Mouse (Mus musculus): Measurements from ENCODE around the gene Rhoh. TPM values are rescaled to one million over a fixed set of nuclear protein-coding genes. Genes with fewer than 3 reads are reported as not detected.

Rhoh gene
- polyA plus RNA-seq, 1 experiment = 0.38 TPM

DNA sequence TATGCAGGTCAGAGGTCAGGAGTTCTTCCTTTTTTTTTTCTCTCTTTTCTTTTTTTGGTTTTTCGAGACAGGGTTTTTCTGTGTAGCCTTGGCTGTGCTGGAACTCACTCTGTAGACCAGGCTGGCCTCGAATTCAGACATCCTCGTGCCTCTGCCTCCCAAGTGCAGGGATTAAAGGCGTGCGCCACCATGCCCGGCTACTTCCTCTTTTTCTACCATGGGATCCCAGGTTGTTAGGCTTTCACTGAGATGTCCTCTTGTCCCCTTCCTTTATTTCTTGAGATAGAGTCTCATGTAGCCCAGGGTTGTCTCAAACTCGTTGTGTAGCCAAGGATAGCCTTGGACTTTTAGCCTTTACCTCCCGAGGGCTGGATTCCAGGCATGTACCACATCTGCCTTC is 14.5 kb upstream of the Rhoh start:
- TF ChIP-seq POLR2A (IDR thresholded peaks at IDR 0.05; ENCODE audit: borderline replicate concordance, extremely low read depth, insufficient read depth, insufficient read length, poor library complexity, severe bottlenecking) (no peak), CTCF (IDR thresholded peaks at IDR 0.05; ENCODE audit: borderline replicate concordance, extremely low read depth, insufficient read depth, insufficient read length) (no peak)
- DNase-seq (ENCODE audit: low read depth) = no peak

DNA sequence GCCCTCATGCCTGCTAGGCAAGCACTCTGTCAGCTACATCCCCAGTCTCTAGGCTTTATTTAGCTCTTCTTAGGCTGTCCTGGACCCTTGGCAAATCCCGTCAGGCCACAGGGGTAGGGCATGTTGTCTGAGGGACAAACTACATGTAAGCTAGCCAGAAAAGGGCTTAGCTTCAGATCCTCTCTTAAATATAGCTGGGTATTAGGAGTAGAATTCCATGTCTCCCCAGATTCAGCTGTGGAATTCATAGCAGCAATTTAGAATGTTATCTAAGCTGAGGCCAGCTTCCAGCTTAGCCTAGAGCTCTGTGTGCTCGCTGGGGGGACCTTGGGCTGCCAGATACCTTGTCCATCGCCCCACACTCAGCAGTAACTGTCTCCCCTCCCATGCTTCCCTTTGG is 14.1 kb upstream of the Rhoh start:
- TF ChIP-seq CTCF (IDR thresholded peaks at IDR 0.05; ENCODE audit: borderline replicate concordance, extremely low read depth, insufficient read depth, insufficient read length) (no peak), POLR2A (IDR thresholded peaks at IDR 0.05; ENCODE audit: borderline replicate concordance, extremely low read depth, insufficient read depth, insufficient read length, poor library complexity, severe bottlenecking) (no peak)
- no peak for DNase-seq (ENCODE audit: low read depth)

DNA sequence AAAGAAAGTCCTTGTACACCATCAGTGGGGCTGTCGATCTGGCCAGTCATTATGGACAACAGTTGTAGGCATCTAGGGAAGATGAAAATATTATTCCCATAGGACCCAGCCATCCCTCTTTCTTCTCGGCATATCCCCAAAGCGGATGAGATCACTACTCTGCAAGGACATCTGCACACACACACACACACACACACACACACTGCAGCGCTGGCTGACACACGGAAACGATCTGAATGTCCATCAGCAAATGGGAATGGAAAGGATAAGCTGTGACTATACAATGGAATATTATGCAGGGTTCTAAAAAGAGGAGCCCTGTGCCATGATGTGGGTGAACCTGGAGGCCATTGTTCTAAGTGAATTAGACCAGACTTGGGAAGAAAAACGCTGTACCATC is 13.4 kb upstream of the Rhoh start:
- no peak for TF ChIP-seq POLR2A (IDR thresholded peaks at IDR 0.05; ENCODE audit: borderline replicate concordance, extremely low read depth, insufficient read depth, insufficient read length, poor library complexity, severe bottlenecking)
- TF ChIP-seq CTCF (IDR thresholded peaks at IDR 0.05; ENCODE audit: borderline replicate concordance, extremely low read depth, insufficient read depth, insufficient read length) = no peak
- no peak for DNase-seq (ENCODE audit: low read depth)

DNA sequence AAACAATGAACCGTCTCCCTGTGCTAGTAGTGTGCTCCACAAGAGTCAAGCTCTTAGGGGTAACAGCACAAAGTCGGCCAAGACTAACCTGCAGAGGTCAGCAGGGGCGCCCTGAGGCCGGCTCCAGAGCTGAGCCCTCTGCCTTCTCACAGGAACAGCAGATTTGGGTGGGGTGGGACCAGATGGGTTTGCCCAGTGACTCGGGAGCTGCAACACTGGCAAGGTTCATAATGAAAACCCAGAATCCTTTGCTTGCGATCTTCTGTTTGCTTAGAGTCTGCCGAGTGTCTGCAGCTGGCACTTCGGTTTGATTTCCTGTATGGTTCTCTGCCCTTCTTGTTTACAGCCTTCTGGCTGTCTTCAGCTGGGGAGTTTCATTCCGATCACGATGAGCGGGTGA is 10.2 kb upstream of the Rhoh start:
- peak; percentile 37 for DNase-seq (ENCODE audit: low read depth)
- TF ChIP-seq POLR2A (IDR thresholded peaks at IDR 0.05; ENCODE audit: borderline replicate concordance, extremely low read depth, insufficient read depth, insufficient read length, poor library complexity, severe bottlenecking) = no peak
- TF ChIP-seq CTCF (IDR thresholded peaks at IDR 0.05; ENCODE audit: borderline replicate concordance, extremely low read depth, insufficient read depth, insufficient read length) = no peak

DNA sequence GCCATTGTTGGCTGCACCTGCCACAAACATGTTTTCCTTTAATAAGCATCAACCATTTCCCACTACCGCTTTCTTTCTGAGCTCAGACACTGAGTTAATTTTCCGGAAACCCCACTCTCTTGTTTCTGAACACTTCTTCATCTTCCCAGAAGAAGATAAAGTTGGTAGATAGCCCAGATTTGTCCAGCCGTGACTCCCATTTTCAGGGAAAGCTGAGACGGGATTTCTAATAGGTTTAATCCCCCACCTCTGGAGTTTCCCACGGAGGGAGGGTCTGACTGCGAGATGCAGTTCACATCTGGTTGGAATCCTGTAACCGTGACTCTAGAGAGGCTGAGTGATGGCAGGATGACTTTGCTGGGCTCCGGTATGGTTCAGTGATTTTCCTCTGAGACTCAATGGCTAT is 6.2 kb upstream of the Rhoh start:
- no peak for DNase-seq (ENCODE audit: low read depth)
- no peak for TF ChIP-seq CTCF (IDR thresholded peaks at IDR 0.05; ENCODE audit: borderline replicate concordance, extremely low read depth, insufficient read depth, insufficient read length)
- no peak for TF ChIP-seq POLR2A (IDR thresholded peaks at IDR 0.05; ENCODE audit: borderline replicate concordance, extremely low read depth, insufficient read depth, insufficient read length, poor library complexity, severe bottlenecking)

DNA sequence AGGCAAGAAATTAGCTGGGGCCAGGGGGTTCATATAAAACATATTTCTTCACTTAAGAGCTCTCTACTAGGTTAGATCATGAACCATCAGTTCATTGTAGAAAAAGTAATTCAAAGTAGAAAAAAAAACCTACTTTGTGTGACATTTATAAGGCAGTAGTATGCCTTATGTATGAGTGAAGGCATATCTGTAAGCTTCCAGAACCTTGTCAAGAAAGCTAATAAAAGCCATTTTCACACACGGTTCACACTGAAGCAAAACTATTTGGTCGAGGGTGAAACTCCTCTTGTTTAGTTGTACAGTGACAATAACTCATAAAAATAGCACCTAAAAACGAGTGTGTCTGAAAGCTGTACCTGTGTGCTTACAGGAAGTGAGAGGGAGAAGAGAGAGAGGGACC is 5.4 kb upstream of the Rhoh start:
- TF ChIP-seq POLR2A (IDR thresholded peaks at IDR 0.05; ENCODE audit: borderline replicate concordance, extremely low read depth, insufficient read depth, insufficient read length, poor library complexity, severe bottlenecking) (no peak), CTCF (IDR thresholded peaks at IDR 0.05; ENCODE audit: borderline replicate concordance, extremely low read depth, insufficient read depth, insufficient read length) (no peak)
- no peak for DNase-seq (ENCODE audit: low read depth)

DNA sequence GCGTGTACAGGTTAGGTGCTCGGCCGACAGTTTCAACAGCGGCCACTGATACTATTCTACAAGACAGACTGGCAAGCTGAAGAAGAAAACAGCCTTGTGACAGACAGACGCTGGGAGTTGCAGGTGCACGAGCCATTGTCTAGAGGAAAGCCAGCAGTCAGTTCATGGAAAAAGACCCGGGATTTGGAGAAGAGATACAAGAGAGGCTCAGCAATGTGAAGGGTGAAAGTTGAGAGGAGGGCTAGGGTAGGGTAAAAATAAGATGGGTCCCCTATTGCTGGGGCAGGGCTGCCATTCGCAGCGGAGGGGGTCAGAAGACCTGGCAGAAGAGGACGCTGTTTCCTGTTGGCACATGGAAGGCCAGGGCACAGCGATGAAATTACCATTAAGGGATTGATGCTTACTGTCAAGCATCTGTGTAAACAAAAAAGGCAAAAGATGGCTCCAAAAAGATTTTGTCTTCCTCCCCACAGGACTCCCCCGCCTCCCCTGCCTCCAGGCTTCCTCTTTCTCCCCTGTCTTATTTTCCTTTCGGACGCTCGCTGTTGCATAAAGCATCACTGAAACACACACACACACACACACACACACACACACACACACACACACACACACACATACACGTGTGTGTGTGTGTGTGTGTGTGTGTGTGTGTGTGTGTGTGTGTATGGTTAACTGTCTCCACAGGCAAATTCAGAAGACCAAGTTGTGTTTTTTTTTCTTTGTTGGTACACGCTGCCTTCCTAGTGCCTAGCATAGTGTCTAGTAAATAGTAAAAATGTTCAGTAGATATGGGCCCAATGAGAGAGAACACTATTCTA is 4.2 kb upstream of the Rhoh start:
- DNase-seq (ENCODE audit: low read depth) = no peak
- no peak for TF ChIP-seq POLR2A (IDR thresholded peaks at IDR 0.05; ENCODE audit: borderline replicate concordance, extremely low read depth, insufficient read depth, insufficient read length, poor library complexity, severe bottlenecking)
- TF ChIP-seq CTCF (IDR thresholded peaks at IDR 0.05; ENCODE audit: borderline replicate concordance, extremely low read depth, insufficient read depth, insufficient read length) = no peak

DNA sequence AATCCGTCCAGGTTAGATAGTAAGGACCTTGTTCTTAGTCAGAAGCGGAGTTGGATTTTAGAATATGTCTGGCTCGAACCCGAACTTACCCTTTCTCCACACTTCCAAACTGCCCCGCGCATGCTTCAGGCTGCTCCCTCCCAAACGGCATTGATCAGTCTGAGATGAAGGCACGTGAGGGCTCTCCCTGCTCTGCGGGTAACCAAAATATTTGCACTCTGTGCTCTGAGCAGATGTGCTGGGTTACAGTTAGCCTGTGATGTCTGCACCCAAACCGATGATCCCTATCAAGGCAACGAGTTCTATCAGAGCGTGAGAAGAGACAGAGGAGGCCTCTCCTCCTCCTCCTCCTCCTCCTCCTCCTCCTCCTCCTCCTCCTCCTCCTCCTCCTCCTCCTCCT is 3.1 kb upstream of the Rhoh start:
- TF ChIP-seq POLR2A (IDR thresholded peaks at IDR 0.05; ENCODE audit: borderline replicate concordance, extremely low read depth, insufficient read depth, insufficient read length, poor library complexity, severe bottlenecking) (no peak), CTCF (IDR thresholded peaks at IDR 0.05; ENCODE audit: borderline replicate concordance, extremely low read depth, insufficient read depth, insufficient read length) (no peak)
- DNase-seq (ENCODE audit: low read depth) = no peak

DNA sequence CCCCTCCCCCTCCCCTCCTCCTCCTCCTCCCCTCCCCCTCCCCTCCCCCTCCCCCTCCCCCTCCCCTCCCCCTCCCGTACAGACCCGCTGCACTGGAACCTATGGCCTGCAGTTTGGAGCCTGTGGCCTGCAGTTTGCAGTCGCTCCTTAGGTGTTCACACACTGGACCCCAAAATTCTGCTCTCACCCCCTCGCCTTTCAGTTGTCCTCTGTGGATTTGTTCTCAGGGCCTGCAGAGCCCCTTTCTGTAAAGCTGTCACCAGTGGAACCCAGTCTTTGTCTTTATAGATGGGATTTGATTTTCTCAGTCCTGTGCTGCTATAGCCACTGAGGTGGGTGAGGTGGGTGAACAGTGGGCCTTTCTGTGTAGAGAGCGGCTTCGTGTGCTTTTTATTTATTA is 2.7 kb upstream of the Rhoh start:
- no peak for TF ChIP-seq POLR2A (IDR thresholded peaks at IDR 0.05; ENCODE audit: borderline replicate concordance, extremely low read depth, insufficient read depth, insufficient read length, poor library complexity, severe bottlenecking)
- no peak for TF ChIP-seq CTCF (IDR thresholded peaks at IDR 0.05; ENCODE audit: borderline replicate concordance, extremely low read depth, insufficient read depth, insufficient read length)
- no peak for DNase-seq (ENCODE audit: low read depth)

DNA sequence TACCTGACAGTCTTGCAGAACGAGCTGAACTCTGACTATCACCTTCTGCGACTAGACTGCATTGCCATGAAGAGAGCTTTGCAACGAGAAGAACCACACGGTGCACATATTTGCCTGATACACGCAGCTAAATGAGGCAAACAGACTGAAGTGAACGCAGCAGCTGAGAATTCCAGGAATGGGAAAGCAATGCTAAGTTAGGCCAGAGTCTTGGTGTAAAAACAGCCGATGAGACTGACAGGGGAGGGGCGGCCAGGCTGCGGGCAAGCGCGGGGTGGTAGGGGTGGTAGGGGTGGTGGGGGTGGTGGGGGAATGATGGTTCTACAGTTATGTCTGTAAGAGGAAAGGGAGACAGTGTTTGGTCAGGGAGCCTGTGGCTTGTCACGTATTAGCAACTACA is 2.1 kb upstream of the Rhoh start:
- DNase-seq (ENCODE audit: low read depth) = peak; percentile 20
- TF ChIP-seq CTCF (IDR thresholded peaks at IDR 0.05; ENCODE audit: borderline replicate concordance, extremely low read depth, insufficient read depth, insufficient read length) = no peak
- TF ChIP-seq POLR2A (IDR thresholded peaks at IDR 0.05; ENCODE audit: borderline replicate concordance, extremely low read depth, insufficient read depth, insufficient read length, poor library complexity, severe bottlenecking) = no peak

DNA sequence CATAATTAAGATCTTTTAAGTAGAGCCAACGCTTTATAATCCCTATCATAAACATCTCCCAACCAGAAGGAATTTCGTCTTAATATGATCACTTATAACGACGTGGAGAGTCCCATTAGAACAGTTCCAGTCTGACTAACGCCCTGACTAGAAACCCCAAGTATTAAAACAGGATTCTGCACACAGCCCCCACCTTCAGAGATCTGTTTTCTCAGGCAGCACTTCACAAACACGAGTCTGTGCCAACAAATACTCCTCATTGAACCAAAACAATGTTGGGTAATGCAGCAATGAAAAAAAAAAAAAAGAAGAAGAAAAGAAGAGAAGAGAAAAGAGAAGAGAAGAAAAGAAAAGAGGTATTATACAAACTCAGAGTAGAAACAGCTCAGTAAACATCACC is 1.6 kb upstream of the Rhoh start:
- no peak for DNase-seq (ENCODE audit: low read depth)
- TF ChIP-seq CTCF (IDR thresholded peaks at IDR 0.05; ENCODE audit: borderline replicate concordance, extremely low read depth, insufficient read depth, insufficient read length) (no peak), POLR2A (IDR thresholded peaks at IDR 0.05; ENCODE audit: borderline replicate concordance, extremely low read depth, insufficient read depth, insufficient read length, poor library complexity, severe bottlenecking) (no peak)

DNA sequence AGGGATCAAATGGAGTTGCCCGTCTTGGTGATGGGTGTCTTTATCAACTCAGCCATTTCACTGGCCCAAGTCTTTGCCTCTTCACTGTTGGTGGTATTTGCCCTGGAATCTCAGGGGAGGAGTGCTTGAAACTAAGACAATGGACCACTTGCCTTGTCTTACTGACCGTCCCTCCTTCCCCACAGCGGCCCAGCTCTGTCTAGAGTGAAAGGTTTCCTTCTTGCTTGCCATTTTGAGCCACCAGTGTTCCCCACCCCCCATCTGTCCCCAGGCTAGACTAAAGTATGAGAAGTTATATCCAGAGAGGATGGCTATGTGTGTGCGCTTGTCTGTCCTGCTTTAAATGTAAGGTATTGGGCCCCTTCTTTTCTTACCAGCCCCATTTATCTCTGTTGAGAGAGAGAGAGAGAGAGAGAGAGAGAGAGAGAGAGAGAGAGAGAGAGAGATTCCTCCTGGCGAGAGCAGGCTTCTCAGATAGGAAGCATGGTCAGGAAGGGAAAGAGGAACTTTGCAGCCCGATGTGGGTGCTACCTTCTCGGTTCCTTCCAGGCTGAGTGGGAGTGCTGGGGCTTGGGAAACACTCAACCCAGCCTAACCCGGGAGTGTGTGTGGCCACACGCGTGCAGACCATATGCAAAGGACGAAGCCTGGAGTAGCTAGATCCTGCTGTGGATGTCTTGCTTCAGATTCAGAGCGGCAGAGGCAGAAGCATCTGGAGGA is 572 bp upstream of the Rhoh start:
- DNase-seq (ENCODE audit: low read depth) = no peak
- TF ChIP-seq POLR2A (IDR thresholded peaks at IDR 0.05; ENCODE audit: borderline replicate concordance, extremely low read depth, insufficient read depth, insufficient read length, poor library complexity, severe bottlenecking) = no peak
- TF ChIP-seq CTCF (IDR thresholded peaks at IDR 0.05; ENCODE audit: borderline replicate concordance, extremely low read depth, insufficient read depth, insufficient read length) = no peak
